Mouse (Mus musculus) MN1 (cell line): ENCODE results near the gene Atp1a2.
"Not testable (repeated sequence)": the region's sequence is repeated elsewhere in the genome, so short reads cannot be mapped to it uniquely, and the experiment has no call there.

Source experiments
- DNase-seq: peaks from one replicate; pipeline ENCODE4 v3.0.0-alpha.2; 2016; ENCODE audit warnings: low spot score

Gene Atp1a2

GRCm38 (mm10) chr1:172271208-172271607, 26.7 kb downstream of the Atp1a2 start:
- DNase-seq = no peak

- DNase-seq = no peak
These were observed 36.3 kb downstream of the Atp1a2 start, which contains the start of gene Igsf8 for GRCm38 (mm10) chr1:172261477-172262078. Igsf8 (plus strand) TSS chr1:172261641.

DNA sequence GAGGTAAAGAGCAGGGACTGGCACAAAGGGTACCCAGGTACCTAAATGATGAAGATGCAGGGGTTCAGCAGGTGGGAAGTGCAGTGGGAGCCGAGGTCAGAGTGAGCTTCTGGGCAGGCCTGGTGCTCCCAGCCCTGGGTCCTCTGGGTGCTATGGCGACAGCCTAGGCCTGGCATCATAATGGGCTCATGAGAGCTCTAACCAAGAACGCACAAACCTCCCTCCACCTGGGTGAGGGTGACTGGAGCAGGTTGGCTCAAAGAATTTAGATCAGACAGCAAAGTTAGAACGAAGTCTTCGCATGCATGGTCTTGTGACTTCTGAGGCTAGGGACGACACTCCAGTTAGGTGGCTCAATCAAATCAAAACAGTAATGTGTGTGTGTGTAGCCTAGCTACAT, 39.5 kb downstream of the Atp1a2 start, which contains the start of gene Atp1a4:
Gene Atp1a4 (minus strand): TSS at position 101 of the 400 bp plus-strand sequence.
- no peak for DNase-seq

DNA sequence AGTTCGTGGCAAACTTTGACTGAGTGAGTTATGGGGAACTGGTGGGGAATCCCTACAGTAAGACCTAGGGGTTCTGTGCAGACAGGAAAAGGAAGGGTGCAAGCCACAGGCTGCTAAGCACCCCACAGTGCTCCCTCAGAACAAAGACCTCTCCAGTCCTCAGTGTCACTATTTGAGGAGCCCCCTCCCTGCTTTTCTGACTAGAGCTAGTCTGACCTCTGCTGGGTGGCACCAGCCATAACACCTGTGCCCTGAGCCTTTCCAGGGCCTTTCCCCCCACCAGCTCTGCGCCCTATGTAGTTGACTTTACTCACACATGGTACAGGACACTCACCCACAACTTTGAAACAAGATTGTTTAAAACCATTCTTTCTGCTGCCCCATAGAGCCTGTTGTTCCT, 50.2 kb downstream of the Atp1a2 start:
- DNase-seq = no peak

DNA sequence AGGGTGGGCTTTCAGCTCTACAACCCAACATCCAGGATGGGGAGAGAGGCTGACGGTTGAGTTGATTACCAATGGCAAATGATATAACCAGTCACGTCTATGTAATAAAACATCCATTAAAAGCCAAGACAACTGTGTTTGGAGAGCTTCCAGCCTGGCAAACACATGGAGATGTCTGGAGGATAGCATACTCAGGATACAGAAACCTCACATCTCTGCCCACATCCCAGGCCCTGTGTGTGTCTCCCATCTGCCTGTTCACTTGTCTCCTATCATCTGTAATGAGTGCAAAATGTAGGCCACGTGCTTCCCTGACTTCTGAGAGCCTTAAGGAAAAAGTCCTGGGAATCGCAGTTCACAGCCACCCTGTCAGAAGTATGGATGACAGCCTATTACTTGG, 50.6 kb downstream of the Atp1a2 start:
- no peak for DNase-seq

DNA sequence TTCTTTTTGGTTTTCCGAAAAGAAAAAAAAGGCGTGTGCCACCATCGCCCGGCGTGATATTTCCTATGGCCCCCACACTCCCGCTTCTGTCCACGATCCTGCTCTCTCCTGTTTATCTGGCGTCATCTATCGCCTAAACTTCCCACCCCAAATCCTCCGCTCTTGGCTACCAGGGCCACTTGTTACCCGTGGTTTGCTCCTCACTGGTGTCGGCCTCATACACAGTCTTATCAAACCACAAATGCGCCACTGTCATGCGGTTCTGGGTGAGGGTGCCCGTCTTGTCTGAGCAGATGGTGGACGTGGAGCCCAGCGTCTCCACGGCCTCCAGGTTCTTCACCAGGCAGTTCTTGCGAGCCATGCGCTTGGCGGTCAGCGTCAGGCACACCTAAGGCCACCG, 53.2 kb downstream of the Atp1a2 start:
- DNase-seq = not testable (repeated sequence)

- no peak for DNase-seq
These were observed 54.2 kb downstream of the Atp1a2 start for GRCm38 (mm10) chr1:172243547-172244205.

DNA sequence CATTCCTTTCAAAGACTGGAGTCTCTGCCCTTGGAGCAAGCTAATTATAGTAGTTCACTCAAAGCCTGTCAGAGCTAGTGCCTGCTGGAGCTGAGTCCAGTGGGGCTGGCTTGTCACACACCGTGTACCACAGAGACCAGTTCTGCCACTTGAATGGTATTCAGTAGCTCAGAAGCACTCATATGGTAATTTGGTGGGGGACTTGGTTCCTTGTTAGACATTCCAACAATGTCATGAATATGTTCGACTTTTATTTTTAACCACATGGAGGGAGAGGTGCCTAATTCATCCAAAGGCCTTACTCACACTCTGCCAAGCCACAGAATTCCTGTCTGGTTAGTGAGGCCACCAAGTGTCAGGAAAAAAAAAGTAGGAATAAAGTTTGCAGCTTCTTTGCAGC, 55.5 kb downstream of the Atp1a2 start:
- DNase-seq = no peak

DNA sequence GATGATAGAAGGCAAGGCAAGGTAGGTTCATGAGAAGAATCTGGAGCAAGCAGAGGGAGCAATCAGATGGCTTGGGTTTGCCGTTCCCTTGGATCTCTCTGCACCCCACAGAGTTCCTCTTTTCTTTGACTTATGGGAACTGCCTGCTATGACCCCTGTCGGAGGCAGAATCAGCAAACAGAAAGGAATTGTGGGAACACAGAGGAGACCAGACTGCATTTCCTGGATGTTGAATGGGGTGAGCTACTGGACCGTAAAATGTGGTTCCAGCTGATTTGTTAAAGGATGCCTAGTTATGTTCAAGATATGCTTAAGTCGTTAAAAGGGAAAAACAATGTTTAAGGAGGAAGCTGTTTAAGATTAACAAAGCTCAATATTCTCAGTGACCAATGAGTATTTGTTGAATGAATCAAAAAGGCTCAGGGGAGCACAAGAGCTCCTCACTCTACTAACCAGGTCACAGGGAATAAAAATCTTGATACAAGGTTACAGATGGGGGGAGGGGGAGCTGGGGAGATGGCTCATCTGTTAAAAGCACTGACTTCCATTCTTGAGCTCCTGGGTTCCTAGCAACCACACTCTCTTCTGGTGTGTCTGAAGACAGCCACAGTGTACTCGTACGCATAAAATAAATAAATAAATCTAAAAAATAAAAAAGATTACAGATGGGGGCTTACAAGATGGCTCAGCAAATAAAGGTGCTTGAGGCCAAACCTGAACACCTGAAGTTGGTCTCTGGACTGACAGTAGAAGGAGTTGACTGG, 56.7 kb downstream of the Atp1a2 start:
- no peak for DNase-seq

DNA sequence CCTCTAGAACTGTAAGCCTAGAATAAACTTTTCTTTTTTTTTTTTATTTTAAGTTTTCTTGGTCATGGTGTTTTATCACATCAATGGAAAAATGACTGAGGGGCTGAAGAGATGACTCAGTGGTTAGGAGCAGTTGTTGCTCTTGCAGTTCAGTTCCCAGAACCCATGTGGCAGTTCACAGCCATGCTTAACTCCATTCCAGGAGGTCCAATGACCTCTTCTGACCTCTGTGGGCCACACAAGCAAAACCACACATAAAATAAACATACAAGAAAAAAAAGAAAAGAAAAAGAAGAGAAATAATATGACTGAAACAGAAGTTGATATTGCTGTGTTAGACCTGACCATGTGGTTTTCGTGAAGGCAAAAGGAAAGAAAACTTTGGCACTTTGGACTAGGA, 68.6 kb downstream of the Atp1a2 start:
- DNase-seq = no peak

DNA sequence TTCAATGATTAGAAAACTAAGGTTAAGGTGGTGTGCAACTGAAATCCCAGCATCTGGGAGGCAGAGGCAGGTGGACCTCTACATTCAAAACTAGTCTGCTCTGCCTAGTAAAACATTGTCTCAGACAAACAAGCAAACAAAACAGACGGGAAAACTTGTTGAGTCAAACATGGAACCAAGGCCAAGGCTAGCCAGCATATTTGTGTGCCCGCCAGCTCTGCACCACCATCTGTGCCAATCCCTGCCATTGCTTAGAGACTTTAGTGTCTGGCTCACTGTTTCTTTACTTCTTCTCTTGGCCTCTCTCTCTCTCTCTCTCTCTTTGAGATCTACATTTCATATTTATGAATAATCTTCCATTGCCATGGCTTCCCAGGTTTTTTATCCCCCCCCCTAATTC, 69.7 kb downstream of the Atp1a2 start:
- no peak for DNase-seq
